Mouse (Mus musculus) ES-Bruce4 (cell line): ENCODE measurements around the gene Smim11. TPM values are rescaled to one million over a fixed set of nuclear protein-coding genes. Genes with fewer than 3 reads are reported as not detected.
A peak's percentile ranks its signal among the peaks of the same experiment; 100 is the strongest.

Source experiments
- H3K27ac ChIP-seq: 2 replicates; pipeline ENCODE4 v1.5.1; 2012; ENCODE audit warnings: low read length, inconsistent platforms; ENCODE audit not compliant: insufficient read depth
- H3K27me3 ChIP-seq: 2 replicates; pipeline ENCODE4 v1.6.1; 2012; ENCODE audit warnings: mild to moderate bottlenecking, low read length, inconsistent platforms; ENCODE audit not compliant: control insufficient read depth, poor library complexity, insufficient read depth, severe bottlenecking
- H3K36me3 ChIP-seq: 2 replicates; pipeline ENCODE4 v1.6.1; 2012; ENCODE audit warnings: inconsistent platforms, mild to moderate bottlenecking, low read length, moderate library complexity; ENCODE audit not compliant: control insufficient read depth, poor library complexity, insufficient read depth, severe bottlenecking
- H3K4me1 ChIP-seq: one replicate; pipeline ENCODE4 v1.8.1; 2011; ENCODE audit warnings: low read length; ENCODE audit not compliant: control insufficient read depth, insufficient read depth
- H3K4me3 ChIP-seq: 2 replicates; pipeline ENCODE4 v1.5.1; 2011; ENCODE audit warnings: low read depth, mild to moderate bottlenecking, low read length
- H3K9ac ChIP-seq: 2 replicates; pipeline ENCODE4 v1.6.1; 2012; ENCODE audit warnings: low read depth, mild to moderate bottlenecking, inconsistent platforms; ENCODE audit not compliant: poor library complexity, severe bottlenecking
- H3K9me3 ChIP-seq: replicated peaks from 2 replicates; pipeline ENCODE4 v1.6.1; 2012; ENCODE audit warnings: mild to moderate bottlenecking, low read length, inconsistent platforms; ENCODE audit not compliant: control insufficient read depth, poor library complexity, insufficient read depth, severe bottlenecking
- CTCF ChIP-seq: IDR thresholded peaks from one replicate; pipeline ENCODE4 v1.8.1; 2011; ENCODE audit warnings: low read depth, low read length
- EP300 ChIP-seq: IDR thresholded peaks from 2 replicates; pipeline ENCODE4 v1.6.1; 2011; ENCODE audit warnings: low read depth, low read length; ENCODE audit not compliant: insufficient read depth
- POLR2A ChIP-seq: IDR thresholded peaks from one replicate; pipeline ENCODE4 v1.8.1; 2011; ENCODE audit warnings: low read length; ENCODE audit not compliant: insufficient read depth
- polyA plus RNA-seq: library from polyadenylated mRNA; stranded (reverse); fragments of >200 nt; gene quantifications from 2 replicates; pipeline ENCODE4 v1.2.4, GENCODE M21; 2011; ENCODE audit warnings: low read depth; ENCODE audit not compliant: missing spikeins, insufficient read depth, insufficient read length

The Smim11 gene
- polyA plus RNA-seq, 1 experiment = 28.7 TPM

- Histone ChIP-seq H3K36me3 (no peaks in the 10 kb centered on the region), H3K9me3 (no peaks in the 10 kb centered on the region), H3K4me3 (no peak overlapping the region), H3K4me1 (no peaks in the 10 kb centered on the region), H3K27ac (no peak overlapping the region), H3K27me3 (no peaks in the 10 kb centered on the region), H3K9ac (no peak overlapping the region)
- TF ChIP-seq POLR2A (no peak), CTCF (no peak)
These were observed 5.8 kb upstream of the Smim11 start for GRCm38 (mm10) chr16:92295328-92295727.

- Histone ChIP-seq H3K27me3 (no peaks in the 10 kb centered on the region), H3K27ac (no peak overlapping the region), H3K36me3 (no peaks in the 10 kb centered on the region), H3K4me1 (peaks cover 3% of the 10 kb centered on the region), H3K9ac (peak overlapping the region; percentile 44), H3K4me3 (peak overlapping the region; percentile 87), H3K9me3 (no peaks in the 10 kb centered on the region)
- no peak for TF ChIP-seq CTCF
- no peak for TF ChIP-seq EP300
- no peak for TF ChIP-seq POLR2A
These were observed 323 bp downstream of the Smim11 start for GRCm38 (mm10) chr16:92301412-92301806.

- H3K9ac ChIP-seq = no peak overlapping the region
- H3K36me3 ChIP-seq = no peaks in the 10 kb centered on the region
- H3K4me3 ChIP-seq = peak overlapping the region; percentile 87
- TF ChIP-seq EP300 (no peak), POLR2A (no peak), CTCF (no peak)
- peaks cover 3% of the 10 kb centered on the region for H3K4me1 ChIP-seq
- H3K27ac ChIP-seq = no peak overlapping the region
- no peaks in the 10 kb centered on the region for H3K9me3 ChIP-seq
- no peaks in the 10 kb centered on the region for H3K27me3 ChIP-seq
These were observed 903 bp downstream of the Smim11 start for GRCm38 (mm10) chr16:92301989-92302388.

- TF ChIP-seq CTCF = no peak
- TF ChIP-seq EP300 = no peak
- TF ChIP-seq POLR2A = no peak
- Histone ChIP-seq H3K27me3 (no peaks in the 10 kb centered on the region), H3K9ac (no peak overlapping the region), H3K4me1 (peaks cover 3% of the 10 kb centered on the region), H3K36me3 (no peaks in the 10 kb centered on the region), H3K4me3 (no peak overlapping the region), H3K9me3 (no peaks in the 10 kb centered on the region), H3K27ac (no peak overlapping the region)
These were observed 1.4 kb downstream of the Smim11 start for GRCm38 (mm10) chr16:92302506-92302905.

GRCm38 (mm10) chr16:92305519-92305918 is 4.4 kb downstream of the Smim11 start:
- Histone ChIP-seq H3K27ac (no peak overlapping the region), H3K4me1 (peaks cover 3% of the 10 kb centered on the region), H3K36me3 (no peaks in the 10 kb centered on the region), H3K9me3 (no peaks in the 10 kb centered on the region), H3K9ac (no peak overlapping the region), H3K27me3 (no peaks in the 10 kb centered on the region), H3K4me3 (no peak overlapping the region)
- no peak for TF ChIP-seq EP300
- TF ChIP-seq POLR2A = no peak
- no peak for TF ChIP-seq CTCF

GRCm38 (mm10) chr16:92307947-92308346 is 6.9 kb downstream of the Smim11 start:
- TF ChIP-seq CTCF (no peak), POLR2A (no peak), EP300 (no peak)
- no peak overlapping the region for H3K27ac ChIP-seq
- H3K9ac ChIP-seq = no peak overlapping the region
- H3K36me3 ChIP-seq = no peaks in the 10 kb centered on the region
- H3K4me1 ChIP-seq = no peaks in the 10 kb centered on the region
- H3K9me3 ChIP-seq = no peaks in the 10 kb centered on the region
- no peak overlapping the region for H3K4me3 ChIP-seq
- H3K27me3 ChIP-seq = no peaks in the 10 kb centered on the region
